Mouse (Mus musculus): ENCODE measurements around the gene Ccr2.
"Not testable (repeated sequence)": the region's sequence is repeated elsewhere in the genome, so short reads cannot be mapped to it uniquely, and the experiment has no call there.

Ccr2 gene

DNA sequence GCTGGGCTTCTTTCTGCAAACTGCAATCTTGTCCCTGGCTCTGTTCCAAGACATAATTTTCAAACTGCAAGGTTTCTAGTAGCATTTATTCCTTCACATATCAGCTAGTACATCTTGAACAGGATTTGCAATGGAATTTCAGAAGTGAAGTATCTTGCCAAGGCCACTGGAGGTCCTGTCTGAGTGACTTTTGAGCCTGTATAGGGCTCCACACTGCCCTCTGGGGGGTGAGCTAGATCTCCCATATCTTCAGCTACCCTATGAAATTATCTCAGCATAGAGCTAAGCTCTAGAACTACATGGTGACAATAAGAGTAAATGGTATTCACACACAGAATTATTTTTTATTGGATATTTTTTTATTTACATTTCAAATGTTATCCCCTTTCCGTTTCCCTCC is 16.7 kb downstream of the Ccr2 start:
- DNase-seq (ENCODE audit: low spot score in 2 of 2), result peak in 1 of 2 experiments; percentile 17

DNA sequence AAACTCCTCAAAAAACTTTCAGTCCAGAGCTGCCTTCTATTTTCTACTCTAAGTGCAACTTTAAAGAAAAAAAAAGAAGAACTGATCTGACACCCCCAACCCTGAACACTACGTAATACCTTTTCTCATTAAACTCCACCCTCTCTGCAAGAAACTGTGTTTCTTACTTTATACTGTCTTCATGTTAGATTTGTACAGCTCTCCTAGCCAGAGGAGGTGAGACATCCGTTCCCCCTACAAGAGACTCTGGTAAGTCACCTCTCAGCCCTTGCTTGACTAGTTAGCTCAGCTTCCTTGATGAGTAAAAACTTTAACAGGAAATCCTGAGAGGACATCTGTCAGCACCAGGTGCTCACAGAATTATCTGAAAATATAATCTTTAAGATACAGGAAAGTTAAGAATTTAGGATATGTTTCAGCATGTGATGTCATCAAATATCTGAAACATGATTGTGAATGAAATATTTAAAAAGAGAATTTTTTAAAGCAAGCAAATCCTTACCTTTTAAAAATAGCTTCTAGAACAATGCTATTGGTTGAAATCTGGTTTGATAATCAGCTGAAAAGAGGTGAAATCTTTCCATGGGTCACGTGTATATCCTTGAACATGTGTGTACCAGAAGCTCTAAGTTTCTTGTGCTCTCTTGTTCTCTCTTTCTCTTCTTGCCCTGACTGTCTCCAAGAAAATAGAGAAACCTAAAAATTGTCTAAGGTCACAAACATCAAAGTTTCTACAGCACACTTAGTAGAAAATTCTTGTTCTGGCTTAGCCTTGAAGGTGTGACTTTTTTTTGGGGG is 19.8 kb downstream of the Ccr2 start, which contains the start of gene Ccr5:
Gene Ccr5, plus strand, starts transcription at position 157 of the 798 bp plus-strand sequence.
- no peak for DNase-seq (ENCODE audit: low spot score in 2 of 2)

DNA sequence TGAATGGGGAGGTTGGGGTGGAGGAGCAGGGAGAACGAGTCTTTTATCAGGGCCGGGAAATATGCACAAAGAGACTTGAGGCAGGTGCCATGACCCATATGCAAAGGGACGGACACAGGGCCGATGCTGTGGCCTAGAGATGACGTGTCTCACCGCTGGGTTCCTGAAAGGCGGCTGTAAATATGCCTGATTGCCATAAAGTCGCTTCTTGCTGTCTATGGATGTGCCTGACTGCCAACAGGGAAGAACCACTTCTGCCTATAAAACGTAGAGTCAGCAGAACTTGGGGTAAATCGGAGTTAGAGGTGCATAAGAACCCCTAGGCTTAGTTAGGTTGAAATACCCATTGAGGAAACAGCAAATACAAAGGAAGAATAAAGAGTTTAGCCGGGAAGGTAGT is 23.8 kb downstream of the Ccr2 start:
- no peak for DNase-seq (ENCODE audit: low spot score in 2 of 2)

DNA sequence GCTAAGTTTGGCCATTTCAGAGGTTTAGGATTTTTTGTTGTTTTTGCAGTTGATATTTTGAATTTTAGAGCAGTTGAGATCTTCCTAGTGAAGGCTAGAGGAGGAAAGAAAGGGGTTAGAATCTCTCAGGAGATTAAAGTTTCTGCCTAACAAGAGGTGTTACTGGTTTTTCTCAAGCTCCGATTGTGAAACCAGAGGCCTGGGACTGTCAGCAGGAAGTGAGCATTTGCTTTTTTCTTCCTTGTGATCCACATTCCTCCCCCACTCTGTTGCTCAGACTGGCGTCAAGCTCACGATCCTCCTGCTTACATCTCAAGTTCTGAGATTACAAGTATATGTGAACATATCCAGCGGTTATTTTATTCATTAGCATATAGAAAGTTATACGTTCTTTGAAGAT is 24.6 kb downstream of the Ccr2 start:
- DNase-seq (ENCODE audit: low spot score in 2 of 2), result peak in 1 of 2 experiments; percentile 29

DNA sequence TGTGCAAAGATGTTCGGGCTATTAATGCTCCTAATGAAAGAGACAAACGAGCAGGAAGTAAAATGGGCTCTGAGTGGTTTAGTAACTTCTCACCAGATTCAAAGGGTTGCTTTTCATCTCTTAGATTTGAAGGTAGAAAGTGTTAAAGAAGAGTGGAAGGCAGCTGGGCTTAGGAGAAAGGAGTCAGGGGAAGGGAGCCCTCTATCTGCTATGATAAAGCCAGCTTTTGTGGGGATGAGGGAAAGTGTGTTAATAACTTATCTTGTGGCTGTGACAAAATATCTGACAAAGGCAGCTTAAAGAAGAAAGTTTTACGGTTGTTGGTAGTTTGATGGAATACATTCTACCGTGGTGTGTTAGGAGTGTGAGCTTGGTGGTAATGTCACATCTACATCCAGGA is 25.7 kb downstream of the Ccr2 start:
- no peak for DNase-seq (ENCODE audit: low spot score in 2 of 2)

DNA sequence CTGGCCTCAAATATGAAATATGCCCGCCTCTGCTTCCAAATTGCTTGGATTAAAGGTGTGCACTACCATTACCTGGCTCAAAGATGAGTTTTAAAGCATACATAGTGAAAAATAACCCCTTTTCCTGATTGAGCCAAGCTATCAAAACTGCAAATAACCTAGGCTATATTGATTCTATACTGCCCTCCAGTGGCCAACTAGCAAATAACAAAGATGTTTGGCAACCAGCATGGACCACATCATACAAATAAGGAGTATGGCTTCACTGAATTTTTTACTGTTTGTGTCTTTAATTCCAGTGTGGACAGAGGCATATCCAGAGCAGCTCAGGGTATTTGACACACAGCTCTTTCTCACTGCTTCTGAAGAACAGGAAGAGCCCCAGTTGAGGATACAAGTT is 26.6 kb downstream of the Ccr2 start:
- DNase-seq (ENCODE audit: low spot score in 2 of 2), result peak; percentile 19 to 35

DNA sequence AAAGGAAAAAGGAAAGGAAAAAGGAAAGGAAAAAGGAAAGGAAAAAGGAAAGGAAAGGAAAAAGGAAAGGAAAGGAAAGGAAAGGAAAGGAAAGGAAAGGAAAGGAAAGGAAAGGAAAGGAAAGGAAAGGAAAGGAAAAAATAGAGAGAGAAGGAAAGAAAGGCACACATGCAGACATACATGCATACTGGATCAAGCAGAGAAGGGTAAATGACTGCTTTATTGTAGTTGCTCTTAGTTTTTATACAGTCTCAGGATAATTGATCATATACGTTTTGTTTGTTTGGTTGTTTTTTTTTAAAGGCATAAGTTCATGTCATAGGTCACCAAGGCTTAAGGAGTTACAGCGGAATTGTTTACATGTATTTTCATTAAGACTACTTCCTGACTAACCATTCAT is 31.1 kb downstream of the Ccr2 start:
- DNase-seq (ENCODE audit: low spot score in 2 of 2), result not testable (repeated sequence)

DNA sequence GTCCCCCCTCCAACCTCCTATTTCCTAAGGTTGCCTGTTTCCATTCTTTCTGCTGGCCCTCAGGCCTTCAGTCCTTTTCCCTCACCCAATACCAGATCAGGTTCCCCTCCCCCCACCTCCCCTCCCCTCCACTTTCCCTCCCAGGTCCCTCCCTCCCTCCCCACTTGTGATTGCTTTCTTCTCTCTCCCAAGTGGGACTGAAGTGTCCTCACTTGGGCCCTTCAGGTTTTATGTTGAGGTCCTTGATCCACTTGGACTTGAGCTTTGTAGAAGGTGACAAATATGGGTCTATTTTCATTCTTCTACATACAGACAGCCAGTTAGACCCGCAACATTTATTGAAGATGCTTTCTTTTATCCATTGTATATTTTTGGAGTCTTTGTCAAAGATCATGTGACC is 33.2 kb downstream of the Ccr2 start:
- not testable (repeated sequence) for DNase-seq (ENCODE audit: low spot score in 2 of 2)

DNA sequence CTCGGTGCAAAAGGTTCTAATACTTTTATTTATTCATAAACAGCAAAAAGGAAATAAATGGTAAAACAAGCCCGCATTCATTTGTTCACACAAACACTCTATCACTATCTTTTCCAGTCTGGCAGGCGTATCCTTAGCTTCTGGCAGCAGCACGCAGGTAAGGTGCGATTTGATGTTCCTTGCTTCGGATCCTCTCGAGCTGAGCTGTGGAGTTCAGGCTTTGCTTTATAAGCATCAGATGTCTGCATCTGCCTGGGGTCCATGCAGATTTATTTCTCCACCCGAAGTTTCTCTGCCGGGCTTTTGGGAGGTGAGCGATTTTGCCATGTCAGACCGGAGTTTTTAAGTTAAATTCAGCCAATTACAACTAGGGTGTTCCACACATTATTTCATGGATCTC is 35.9 kb downstream of the Ccr2 start:
- no peak for DNase-seq (ENCODE audit: low spot score in 2 of 2)

DNA sequence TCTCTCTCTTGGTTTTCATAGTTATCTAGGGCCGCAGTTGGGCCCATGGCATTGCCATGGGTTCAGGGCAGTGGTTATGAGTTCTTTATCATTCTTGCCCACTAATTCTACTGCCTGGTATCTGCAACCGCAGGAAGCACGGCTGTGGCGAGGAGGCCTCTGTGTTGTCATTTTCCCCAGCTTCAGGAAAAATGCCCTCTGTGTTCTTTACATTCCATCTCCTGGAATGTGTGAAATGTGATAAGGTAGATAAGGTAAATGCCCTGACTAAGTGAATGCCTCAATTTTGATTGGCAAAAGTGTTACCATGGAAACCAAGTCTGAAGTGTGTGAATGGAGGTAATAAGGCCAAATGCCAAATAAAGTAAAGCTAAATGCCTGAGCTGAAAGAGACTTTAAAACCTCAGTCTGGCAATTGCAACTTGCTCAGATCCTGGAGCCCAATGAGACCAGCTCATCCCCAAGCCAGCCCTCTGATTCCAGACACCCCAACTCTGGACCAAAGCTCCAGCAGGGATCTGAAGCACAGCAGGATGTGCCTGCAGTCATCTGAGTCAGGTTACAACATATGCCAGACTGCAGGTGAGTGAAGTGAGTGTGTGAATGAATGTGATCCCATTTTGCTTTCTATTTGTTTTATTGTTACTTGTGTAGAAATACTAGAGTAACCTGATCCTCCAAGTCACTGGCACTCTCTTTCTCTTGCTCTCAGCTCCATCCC is 36.5 kb downstream of the Ccr2 start:
- no peak for DNase-seq (ENCODE audit: low spot score in 2 of 2)

DNA sequence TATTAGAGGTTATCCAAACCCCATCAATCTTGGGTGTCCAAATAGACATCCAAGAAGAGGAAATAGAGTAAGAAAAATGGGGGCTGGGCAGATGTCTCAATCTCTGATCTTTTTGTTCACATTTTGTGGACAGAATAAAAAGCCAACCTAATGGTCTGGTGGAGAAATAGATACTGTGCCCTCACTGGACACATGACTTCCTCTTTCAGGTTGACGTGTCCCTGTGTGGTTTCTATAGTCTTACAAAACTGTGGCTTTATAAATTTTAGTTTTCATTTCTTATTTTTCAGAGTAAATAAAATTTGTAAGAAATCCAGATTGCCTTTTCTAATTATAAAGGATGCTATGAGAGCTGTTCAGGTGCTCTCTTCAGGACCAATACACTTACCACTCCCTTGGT is 41.9 kb downstream of the Ccr2 start:
- no peak for DNase-seq (ENCODE audit: low spot score in 2 of 2)

DNA sequence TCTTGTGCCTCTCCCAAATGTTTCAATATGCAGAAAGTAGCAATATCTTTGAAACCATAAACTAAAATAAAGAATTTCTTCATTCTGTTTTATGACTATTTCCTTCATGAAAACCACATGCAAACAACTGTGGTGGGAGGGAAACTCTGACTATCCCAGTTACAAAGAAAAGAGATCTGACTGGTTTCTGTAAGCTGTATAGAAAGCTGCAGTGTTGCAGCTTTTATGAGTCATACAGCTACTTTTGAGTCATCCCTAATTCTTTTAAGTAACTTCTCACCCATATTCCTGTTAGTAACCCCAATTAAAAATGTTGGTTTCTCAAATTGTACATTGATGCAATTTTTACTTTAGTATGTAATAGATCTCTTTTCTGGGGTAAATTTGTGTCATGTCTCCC is 44.6 kb downstream of the Ccr2 start:
- DNase-seq (ENCODE audit: low spot score in 2 of 2), result no peak

All from urinary bladder, postnatal 36 days (tissue).